Mouse (Mus musculus): ENCODE results near the gene 1810010H24Rik.
"Not testable (repeated sequence)": the region's sequence is repeated elsewhere in the genome, so short reads cannot be mapped to it uniquely, and the experiment has no call there.

1810010H24Rik gene

GRCm38 (mm10) chr11:107045546-107045945 is 20.1 kb downstream of the 1810010H24Rik start:
- DNase-seq, result no peak

- DNase-seq, result no peak
Observed at GRCm38 (mm10) chr11:107046766-107047620, 21.5 kb downstream of the 1810010H24Rik start.

GRCm38 (mm10) chr11:107054870-107055269 is 29.4 kb downstream of the 1810010H24Rik start:
- no peak for DNase-seq

- no peak for DNase-seq
Observed at GRCm38 (mm10) chr11:107057391-107057790, 31.9 kb downstream of the 1810010H24Rik start.

- DNase-seq, result not testable (repeated sequence)
Observed at GRCm38 (mm10) chr11:107059634-107060033, 34.2 kb downstream of the 1810010H24Rik start.

GRCm38 (mm10) chr11:107060941-107061340 is 35.5 kb downstream of the 1810010H24Rik start:
- DNase-seq, result no peak

- DNase-seq, result no peak
Observed at GRCm38 (mm10) chr11:107063067-107063466, 37.6 kb downstream of the 1810010H24Rik start.

- no peak for DNase-seq
Observed at GRCm38 (mm10) chr11:107064590-107064989, 39.1 kb downstream of the 1810010H24Rik start.

GRCm38 (mm10) chr11:107065216-107065785 is 39.8 kb downstream of the 1810010H24Rik start:
- DNase-seq, result no peak

Data from right cerebral cortex, postnatal 25 days (tissue).